Mouse (Mus musculus): ENCODE data around the gene H2-Q10.
"Not testable (repeated sequence)": the region's sequence is repeated elsewhere in the genome, so short reads cannot be mapped to it uniquely, and the experiment has no call there.

- not testable (repeated sequence) for TF ChIP-seq CTCF (IDR thresholded peaks at IDR 0.05; ENCODE audit: low read depth, low read length); POLR2A (IDR thresholded peaks at IDR 0.05; ENCODE audit: borderline replicate concordance, low read depth, low read length)
Observed at GRCm38 (mm10) chr17:35508279-35508678, 38.4 kb downstream of the H2-Q10 start.

Data from bone marrow macrophage, adult 2 months (primary cell).